Mouse (Mus musculus): Measurements from ENCODE around the gene Itga9.

DNA sequence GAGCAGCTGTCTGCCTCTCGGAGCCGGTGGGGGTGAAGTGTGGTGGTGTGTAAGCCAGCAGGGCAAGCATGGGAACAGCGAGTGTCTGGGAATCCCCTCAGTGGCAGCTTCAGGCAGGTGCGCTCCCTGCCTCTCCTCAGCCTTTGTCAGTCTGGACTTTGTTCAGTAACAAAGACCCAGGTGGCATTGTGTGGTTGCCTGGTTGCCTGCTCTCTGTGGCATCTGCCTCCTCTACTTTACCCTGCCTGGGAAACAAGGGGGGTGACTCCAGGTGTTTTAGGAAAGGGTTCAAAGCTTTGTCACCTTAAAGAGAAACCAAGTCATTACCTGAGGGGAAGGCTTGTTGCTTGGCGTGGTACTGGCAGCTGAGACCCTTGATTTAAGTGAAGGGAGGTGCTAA lies 108.0 kb downstream of the Itga9 start:
- TF ChIP-seq POLR2A (IDR thresholded peaks at IDR 0.05; ENCODE audit: control insufficient read depth, low read depth, low read length): no peak
- TF ChIP-seq CTCF (IDR thresholded peaks at IDR 0.05; ENCODE audit: control insufficient read depth, insufficient read depth, insufficient replicate concordance, low read depth, low read length): no peak
